Mouse (Mus musculus) cerebellum, postnatal 4 days (tissue): ENCODE data around the gene E130308A19Rik.

Experiments used
- DNase-seq, 2 experiments: peaks; one replicate each; pipeline ENCODE4 v3.0.0; 2022; ENCODE audit warnings: low spot score in 2 of 2, mixed read lengths in 1 of 2

The E130308A19Rik gene

GRCm38 (mm10) chr4:59727878-59728261, 101.9 kb downstream of the E130308A19Rik start:
- DNase-seq = no peak

DNA sequence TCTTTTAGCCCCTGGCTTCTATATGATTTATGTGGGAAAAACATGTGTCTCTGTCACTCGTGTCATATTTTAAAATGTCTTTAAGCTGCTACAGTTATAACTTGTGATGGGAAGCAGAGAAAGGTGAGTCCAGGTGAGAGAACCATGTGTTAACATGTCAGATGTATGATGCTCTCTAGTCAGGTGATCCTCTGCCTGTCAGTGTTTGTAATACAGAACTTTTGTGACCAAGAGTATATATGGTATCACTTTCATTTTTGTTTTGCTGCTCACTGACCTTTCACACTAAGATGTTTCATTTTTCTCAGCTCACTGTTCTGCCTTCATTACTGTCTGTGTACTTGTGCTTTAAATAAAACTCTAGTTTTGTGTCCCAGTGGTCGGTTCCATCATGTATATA, 102.8 kb downstream of the E130308A19Rik start:
- no peak for DNase-seq

DNA sequence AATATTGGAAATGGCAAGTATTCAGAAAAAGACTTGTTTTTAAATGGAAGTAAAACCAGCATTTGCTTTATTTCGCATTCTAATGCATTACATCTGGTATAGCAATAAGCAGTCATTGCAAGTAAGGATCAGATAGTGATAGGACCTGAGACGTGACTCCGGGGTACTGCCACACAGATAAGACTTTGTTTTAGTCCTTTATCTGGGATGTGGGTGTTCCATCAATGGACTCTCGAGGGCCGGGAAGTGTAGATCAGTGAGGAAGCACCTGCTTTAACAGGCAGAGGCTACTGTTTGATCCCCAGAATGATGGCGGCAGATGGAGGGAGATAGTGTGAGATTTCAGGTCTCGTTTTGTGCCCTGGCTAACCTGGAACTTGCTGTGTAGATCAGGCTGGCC, 105.5 kb downstream of the E130308A19Rik start:
- no peak for DNase-seq

- DNase-seq = no peak
These were observed 113.3 kb downstream of the E130308A19Rik start for GRCm38 (mm10) chr4:59739321-59739720.

GRCm38 (mm10) chr4:59739882-59740281, 113.9 kb downstream of the E130308A19Rik start:
- no peak for DNase-seq

GRCm38 (mm10) chr4:59753491-59754140, 127.6 kb downstream of the E130308A19Rik start:
- DNase-seq = no peak

DNA sequence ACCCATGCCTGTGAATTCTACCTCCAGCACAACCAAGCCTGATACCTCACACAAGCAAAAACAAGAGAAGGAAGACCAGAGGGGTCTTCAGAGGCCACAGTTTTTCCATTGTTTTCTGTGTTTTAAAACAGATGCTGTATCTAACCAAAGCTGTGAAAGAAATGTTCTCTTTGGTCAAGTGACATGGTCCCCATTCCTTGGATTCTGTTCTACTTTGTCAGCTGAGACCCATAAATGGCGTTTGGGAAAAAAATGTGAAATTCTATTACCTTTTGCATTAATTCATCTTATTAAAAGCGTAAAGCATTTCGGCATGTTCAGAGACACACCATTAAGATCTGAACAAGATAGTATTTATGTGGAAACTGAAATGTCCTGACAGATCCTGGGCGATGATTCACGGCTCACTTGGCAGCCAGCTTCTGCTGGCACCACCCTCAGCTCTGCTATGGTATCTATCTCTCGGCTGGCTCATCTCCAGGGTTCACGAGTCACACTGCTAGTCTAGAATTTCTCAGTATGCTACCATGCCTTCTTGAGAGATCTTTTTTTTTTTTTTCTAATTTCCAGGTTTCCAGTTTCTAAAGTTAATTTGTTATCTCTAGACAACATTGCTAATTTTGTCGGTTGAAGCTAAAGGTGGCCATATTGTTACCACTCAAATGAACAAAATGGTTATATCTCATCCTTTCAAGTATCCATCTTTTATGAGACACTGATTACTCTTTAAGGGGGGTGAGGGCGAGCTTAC, 130.5 kb downstream of the E130308A19Rik start:
- peak in 1 of 2 experiments; percentile 67 for DNase-seq

GRCm38 (mm10) chr4:59757452-59758435, 131.7 kb downstream of the E130308A19Rik start:
- DNase-seq = no peak

DNA sequence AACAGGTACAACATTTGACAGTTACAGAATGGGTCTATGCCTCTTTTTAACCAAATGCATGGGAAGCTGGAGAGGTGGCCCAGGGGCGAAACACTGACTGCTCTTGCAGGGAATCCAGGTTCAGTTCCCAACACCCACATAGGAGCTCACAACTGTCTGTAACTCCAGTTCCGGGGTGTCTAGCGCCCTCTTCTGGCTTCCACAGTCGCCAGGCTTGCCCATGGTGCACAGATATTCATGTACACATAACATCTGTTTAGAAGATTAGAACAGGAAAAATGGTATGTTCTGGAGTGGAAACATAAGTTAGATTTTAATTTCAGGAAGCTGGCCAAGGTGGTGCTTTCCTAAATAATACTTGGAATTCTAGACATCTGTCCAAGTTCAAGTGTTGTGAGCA, 134.0 kb downstream of the E130308A19Rik start:
- DNase-seq = no peak

- peak in 1 of 2 experiments; percentile 38 for DNase-seq
These were observed 134.8 kb downstream of the E130308A19Rik start for GRCm38 (mm10) chr4:59760636-59761364.

GRCm38 (mm10) chr4:59761365-59761729, 135.3 kb downstream of the E130308A19Rik start:
- DNase-seq = no peak

DNA sequence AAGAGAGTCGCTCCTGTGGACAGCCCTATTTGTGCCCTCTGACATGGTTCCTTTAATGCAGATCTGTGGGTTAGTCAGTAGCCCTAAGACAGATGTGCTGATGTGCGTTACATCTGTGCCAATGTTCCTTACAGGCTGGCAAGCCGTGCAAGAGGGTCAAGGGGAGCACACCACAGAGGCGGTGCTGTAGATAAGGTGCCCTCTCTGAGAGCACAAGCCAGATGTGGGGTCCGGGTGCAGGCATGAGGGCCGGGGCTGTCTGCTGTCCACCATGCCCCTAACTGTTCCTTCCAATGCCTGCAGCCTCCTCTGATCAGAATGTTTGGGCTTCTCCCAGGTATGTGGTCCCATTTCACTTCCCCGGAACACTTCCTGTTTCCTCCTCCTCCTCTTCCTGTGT, 138.9 kb downstream of the E130308A19Rik start:
- no peak for DNase-seq

DNA sequence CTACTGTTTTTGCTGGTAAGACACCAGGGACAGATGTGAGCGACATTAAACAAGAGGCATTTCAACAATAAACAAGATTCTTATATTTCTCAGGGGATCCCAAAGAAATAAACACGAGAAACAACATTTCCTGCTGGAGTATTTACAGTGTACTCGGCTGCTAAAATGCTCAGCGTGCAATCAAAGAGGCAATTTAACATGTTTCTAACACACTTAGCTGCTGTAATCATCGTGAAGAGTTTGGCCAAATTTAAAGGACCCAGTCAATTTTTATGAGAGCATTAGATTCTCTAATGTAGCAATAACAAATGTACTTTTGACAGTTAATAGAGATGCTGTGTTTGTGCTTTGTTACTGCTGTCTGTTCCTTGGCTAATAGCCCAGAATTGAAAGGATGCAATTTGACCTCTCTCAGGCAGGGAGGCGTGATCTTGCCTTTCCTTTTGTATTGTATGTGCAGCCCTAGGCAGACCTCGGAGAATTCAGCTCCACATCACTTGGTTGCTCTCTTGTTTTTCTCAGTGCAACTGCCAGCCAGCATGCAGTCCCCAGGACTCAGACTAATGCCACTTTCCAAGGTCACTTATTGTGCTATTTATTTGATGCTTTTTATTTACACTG, 139.5 kb downstream of the E130308A19Rik start:
- DNase-seq = no peak

GRCm38 (mm10) chr4:59767717-59768116, 141.7 kb downstream of the E130308A19Rik start:
- no peak for DNase-seq

DNA sequence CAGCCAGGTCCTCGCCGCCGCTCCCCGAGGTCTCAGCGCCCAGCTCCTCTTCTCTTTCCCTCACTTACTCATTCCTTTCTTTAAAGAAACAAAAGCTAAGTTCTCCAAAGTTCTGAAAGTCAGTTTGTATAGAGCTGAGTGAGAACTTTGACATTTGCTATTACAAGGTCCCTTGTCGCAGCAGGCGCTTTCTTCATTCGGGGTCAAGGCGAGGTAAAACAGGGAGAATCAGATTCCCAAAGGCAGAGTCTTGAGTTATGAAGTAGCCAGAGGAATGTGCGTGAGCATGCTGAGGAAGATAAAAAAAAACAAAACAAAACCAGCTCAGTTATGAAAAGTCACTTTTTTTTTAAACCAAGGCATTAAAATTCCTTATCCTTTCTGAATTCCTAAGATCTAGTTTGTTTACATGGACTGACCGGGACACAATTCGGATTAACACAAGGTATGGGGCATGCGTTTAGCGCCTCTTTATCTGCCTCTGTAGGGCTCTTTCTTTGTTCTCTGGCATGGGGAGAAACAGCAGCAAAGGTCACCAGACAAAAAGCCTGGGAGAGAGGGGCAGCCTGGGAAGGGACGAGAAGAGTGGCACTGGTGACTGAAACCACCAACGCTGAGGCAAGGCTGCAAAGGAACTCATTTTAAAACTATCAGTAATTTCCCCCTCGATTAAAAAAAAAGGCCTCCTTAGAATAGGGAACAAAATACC, 146.3 kb downstream of the E130308A19Rik start:
- DNase-seq = no peak

GRCm38 (mm10) chr4:59777828-59778227, 151.8 kb downstream of the E130308A19Rik start:
- DNase-seq = no peak

DNA sequence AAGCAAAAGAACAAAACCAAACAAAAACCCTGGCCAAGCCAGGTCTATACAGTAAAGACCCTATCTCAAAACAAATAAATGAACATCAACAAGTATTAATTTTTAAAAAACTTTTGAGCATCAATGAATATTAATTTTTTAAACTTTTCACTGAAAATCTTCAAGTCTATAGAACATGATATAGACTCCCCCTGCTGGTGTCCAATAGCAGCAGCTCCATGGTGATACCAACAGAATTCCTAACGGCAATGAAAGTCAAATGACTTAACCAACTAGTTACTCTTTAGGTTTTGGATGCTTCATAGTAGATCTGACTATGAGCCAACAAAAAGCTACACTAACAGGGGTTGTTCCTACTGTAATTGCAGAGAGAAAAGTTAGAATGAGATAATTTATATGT, 154.6 kb downstream of the E130308A19Rik start:
- no peak for DNase-seq

DNA sequence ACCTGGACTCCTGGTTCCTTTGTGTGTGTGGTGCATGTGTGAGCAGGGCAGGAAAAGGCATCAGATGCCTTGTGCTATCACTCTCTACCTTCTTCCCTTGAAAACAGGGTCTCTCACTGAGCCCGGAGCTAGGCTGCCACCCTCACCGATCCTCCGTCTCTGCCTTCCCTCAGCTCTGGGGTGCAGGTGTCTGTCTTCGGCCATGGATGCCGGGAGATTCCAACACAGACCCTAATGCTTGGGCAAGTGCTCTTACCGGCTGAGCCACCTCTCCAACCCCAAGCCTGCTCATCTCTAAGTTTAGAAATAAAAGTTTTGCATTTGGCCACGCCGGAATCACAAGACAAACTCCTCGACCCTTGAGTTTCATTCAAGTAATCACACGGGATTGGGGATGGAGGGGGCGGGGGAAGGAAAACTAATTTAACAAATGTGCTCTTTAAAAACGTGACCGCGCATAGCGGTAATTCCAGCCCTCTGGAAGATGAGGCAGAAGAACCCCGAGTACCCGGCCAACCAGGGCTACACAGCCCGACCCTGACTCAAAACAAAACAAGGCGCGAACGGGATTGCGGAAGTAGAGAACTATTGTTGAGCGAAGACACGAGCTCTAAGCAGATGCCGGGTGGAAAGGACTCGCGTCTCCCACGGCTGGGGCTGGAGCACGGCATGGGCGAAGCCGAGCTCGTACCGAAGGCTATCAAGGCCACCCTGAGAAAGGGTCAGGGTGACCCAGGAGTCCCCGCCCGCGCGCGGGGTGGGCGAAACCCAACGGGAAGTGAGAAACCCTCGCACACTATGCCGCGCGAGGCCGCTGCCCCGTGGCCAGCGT, 157.1 kb downstream of the E130308A19Rik start:
- peak in 1 of 2 experiments; percentile 7 for DNase-seq

- DNase-seq = peak; percentile 85 to 91
These were observed 157.8 kb downstream of the E130308A19Rik start for GRCm38 (mm10) chr4:59783685-59784279.
